Mouse (Mus musculus): ENCODE results near the gene Ensa. TPM values are rescaled to one million over a fixed set of nuclear protein-coding genes. Genes with fewer than 3 reads are reported as not detected.
"Not testable (repeated sequence)": the region's sequence is repeated elsewhere in the genome, so short reads cannot be mapped to it uniquely, and the experiment has no call there.

Ensa gene
- polyA plus RNA-seq, 1 experiment from 2014 or later = 85.4 TPM

DNA sequence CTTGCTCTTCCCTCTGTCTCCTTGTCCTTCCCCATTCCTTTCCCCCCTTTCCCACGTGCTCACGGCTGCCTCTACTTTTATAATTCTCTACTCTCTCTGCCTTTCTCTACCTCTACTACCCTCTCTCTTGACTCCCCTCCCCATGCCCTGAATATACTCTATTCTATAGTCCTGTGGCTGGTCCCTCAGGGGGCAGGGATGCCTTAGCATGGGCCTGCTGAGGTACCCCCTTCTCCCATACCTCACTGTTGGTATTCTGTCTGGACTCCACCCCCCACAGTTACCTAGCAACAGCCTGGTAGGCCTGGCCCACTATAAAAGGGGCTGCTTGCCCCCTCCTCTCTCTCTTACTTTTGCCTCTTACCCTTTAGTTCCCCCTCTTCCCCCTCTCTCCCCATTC is 1.2 kb upstream of the Ensa start:
- H3K4me3 ChIP-seq = no peak overlapping the region
- 65% methylated on average over 2 of the region's 2 CpGs for WGBS
- ATAC-seq (ENCODE audit: insufficient number of reproducible peaks, insufficient read depth, low FRiP score, low TSS enrichment) = no peak
- no peak overlapping the region for H3K27ac ChIP-seq
- no peak overlapping the region for H3K4me2 ChIP-seq (replicated peaks)
- no peaks in the 10 kb centered on the region for H3K27me3 ChIP-seq
- peaks cover 8% of the 10 kb centered on the region; the same call in 1 of the 2 replicates for H3K4me1 ChIP-seq
- H3K9me3 ChIP-seq = no peaks in the 10 kb centered on the region
- H3K9ac ChIP-seq = no peak overlapping the region
- H3K36me3 ChIP-seq = peaks cover 21% of the 10 kb centered on the region

DNA sequence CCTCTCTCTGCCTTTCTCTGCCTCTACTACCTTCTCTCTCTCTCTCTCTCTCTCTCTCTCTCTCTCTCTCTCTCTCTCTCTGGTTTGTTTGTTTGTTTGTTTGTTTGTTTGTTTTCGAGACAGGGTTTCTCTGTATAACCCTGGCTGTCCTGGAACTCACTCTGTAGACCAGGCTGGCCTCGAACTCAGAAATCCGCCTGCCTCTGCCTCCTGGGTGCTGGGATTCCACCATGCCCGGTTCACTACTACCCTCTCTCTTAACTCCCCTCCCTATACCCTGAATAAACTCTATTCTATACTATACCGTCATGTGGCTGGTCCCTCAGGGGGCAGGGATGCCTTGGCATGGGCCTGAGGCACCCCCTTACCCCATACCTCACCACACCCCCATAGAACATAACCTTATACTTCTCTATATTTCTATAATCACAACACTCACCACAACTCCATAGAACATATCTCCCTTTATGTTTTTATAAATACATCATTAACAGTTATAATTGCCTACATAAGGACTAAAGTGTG is 740 bp upstream of the Ensa start:
- Histone ChIP-seq H3K36me3 (peaks cover 26% of the 10 kb centered on the region), H3K27ac (peak overlapping the region; percentile 80; the same call in 1 of the 2 replicates), H3K4me2 (replicated peaks) (peak overlapping the region; percentile 47), H3K9ac (0 out of 2 replicates have a peak overlapping the region, but pooled peaks have one; percentile 33), H3K4me3 (peak overlapping the region; percentile 63; the same call in 1 of the 2 replicates)
- not testable (repeated sequence) for H3K27me3 ChIP-seq; H3K4me1 ChIP-seq; H3K9me3 ChIP-seq; ATAC-seq (ENCODE audit: insufficient number of reproducible peaks, insufficient read depth, low FRiP score, low TSS enrichment)
- WGBS = 69% methylated on average over 5 of the region's 5 CpGs

DNA sequence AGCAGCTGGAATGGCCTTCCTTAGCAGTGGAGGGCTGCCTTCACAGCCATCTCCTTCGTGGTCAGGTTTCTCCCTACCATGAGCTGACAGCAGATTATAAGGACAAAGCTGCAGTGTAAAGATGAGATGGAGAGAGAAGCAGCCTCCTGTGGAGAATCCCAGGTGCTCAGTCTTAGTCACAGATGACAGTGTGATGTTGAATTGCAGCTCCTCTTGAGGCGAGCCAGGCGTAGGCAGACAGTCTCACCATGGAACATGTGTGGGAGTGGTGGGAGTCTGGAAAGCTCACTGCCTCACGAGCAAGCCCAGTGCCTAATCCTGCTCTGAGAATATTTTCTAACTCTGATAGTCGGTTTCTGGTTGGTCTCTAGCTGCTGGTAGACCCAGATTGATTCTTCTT is 3.0 kb downstream of the Ensa start:
- Histone ChIP-seq H3K9ac (no peak overlapping the region), H3K4me3 (no peak overlapping the region), H3K4me2 (replicated peaks) (no peak overlapping the region), H3K4me1 (peaks cover 8% of the 10 kb centered on the region; the same call in 1 of the 2 replicates), H3K36me3 (peaks cover 57% of the 10 kb centered on the region), H3K27me3 (no peaks in the 10 kb centered on the region), H3K9me3 (no peaks in the 10 kb centered on the region), H3K27ac (no peak overlapping the region)
- 85% methylated on average over 5 of the region's 5 CpGs for WGBS
- no peak for ATAC-seq (ENCODE audit: insufficient number of reproducible peaks, insufficient read depth, low FRiP score, low TSS enrichment)

DNA sequence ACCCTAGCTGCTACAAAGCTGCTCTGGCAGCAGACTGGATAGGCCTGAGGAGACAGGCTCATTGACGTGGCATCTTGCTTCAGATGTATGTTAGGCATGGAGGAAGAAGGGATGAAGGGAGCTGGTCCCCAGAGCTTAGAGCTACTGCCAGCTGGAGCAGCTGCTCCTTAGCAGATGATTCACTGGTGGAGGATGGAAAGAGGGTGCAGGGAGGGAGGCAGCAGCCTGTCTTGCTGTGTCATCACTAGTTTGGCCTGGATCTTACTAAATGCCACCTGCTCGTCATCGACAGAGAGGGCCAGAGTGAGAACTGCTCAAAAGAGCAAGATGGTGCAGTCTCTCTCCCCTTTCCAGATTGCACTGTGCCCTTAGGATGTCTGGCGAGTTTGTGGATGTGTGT is 5.0 kb downstream of the Ensa start:
- Histone ChIP-seq H3K9ac (no peak overlapping the region), H3K4me1 (peaks cover 8% of the 10 kb centered on the region; the same call in 1 of the 2 replicates), H3K4me2 (replicated peaks) (no peak overlapping the region), H3K27me3 (no peaks in the 10 kb centered on the region), H3K9me3 (no peaks in the 10 kb centered on the region), H3K4me3 (no peak overlapping the region), H3K36me3 (peaks cover 75% of the 10 kb centered on the region), H3K27ac (no peak overlapping the region)
- ATAC-seq (ENCODE audit: insufficient number of reproducible peaks, insufficient read depth, low FRiP score, low TSS enrichment) = no peak
- 81% methylated on average over 4 of the region's 4 CpGs for WGBS

DNA sequence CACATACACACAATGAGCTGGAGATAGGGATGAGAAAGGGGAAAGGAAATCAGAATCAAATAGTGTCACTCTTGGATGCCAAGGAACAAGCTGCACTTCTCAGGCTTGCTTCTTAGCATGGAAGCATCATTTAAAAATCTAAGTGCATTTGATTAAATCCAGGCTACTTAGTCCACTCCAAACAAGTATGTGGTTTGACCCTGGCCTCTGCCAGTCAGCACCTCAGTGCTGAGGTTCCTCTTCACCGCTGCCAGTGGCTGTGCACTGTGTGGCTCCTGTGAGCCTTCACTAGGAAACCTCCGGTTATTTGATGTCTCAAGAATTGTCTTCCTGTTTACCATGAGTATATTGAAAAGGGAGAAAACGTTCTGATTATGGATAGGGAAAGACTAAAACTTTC is 6.1 kb downstream of the Ensa start:
- Histone ChIP-seq H3K36me3 (peaks cover 86% of the 10 kb centered on the region), H3K4me2 (replicated peaks) (no peak overlapping the region), H3K4me3 (no peak overlapping the region), H3K27ac (no peak overlapping the region), H3K9ac (no peak overlapping the region), H3K9me3 (no peaks in the 10 kb centered on the region), H3K27me3 (no peaks in the 10 kb centered on the region), H3K4me1 (peaks cover 6% of the 10 kb centered on the region; the same call in 1 of the 2 replicates)
- 78% methylated on average over 3 of the region's 3 CpGs for WGBS
- ATAC-seq (ENCODE audit: insufficient number of reproducible peaks, insufficient read depth, low FRiP score, low TSS enrichment) = no peak

DNA sequence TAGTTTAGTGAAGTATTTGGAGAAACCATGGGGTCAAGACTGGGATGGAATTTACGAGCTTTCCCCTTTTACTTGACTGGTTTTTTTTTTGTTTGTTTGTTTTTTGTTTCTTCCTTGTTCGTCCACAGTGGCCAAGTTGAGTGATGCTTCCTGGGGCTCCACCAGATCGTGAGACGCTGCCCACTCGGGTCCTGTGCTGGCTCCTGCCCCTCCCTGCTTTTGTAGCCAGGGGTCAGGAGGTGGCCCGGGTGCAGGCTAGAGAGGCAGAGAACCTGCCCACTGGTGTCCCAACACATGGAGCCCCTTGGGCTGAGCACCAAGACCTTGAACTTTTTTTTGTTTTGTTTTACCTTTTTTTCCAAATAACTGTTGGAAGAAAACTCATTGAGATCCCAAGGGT is 6.5 kb downstream of the Ensa start:
- H3K27me3 ChIP-seq = no peaks in the 10 kb centered on the region
- H3K27ac ChIP-seq = no peak overlapping the region
- peaks cover 1% of the 10 kb centered on the region; the same call in 1 of the 2 replicates for H3K4me1 ChIP-seq
- H3K36me3 ChIP-seq = peaks cover 90% of the 10 kb centered on the region
- H3K4me3 ChIP-seq = no peak overlapping the region
- H3K9ac ChIP-seq = no peak overlapping the region
- no peak for ATAC-seq (ENCODE audit: insufficient number of reproducible peaks, insufficient read depth, low FRiP score, low TSS enrichment)
- no peak overlapping the region for H3K4me2 ChIP-seq (replicated peaks)
- 83% methylated on average over 6 of the region's 6 CpGs for whole genome bisulfite sequencing
- no peaks in the 10 kb centered on the region for H3K9me3 ChIP-seq

DNA sequence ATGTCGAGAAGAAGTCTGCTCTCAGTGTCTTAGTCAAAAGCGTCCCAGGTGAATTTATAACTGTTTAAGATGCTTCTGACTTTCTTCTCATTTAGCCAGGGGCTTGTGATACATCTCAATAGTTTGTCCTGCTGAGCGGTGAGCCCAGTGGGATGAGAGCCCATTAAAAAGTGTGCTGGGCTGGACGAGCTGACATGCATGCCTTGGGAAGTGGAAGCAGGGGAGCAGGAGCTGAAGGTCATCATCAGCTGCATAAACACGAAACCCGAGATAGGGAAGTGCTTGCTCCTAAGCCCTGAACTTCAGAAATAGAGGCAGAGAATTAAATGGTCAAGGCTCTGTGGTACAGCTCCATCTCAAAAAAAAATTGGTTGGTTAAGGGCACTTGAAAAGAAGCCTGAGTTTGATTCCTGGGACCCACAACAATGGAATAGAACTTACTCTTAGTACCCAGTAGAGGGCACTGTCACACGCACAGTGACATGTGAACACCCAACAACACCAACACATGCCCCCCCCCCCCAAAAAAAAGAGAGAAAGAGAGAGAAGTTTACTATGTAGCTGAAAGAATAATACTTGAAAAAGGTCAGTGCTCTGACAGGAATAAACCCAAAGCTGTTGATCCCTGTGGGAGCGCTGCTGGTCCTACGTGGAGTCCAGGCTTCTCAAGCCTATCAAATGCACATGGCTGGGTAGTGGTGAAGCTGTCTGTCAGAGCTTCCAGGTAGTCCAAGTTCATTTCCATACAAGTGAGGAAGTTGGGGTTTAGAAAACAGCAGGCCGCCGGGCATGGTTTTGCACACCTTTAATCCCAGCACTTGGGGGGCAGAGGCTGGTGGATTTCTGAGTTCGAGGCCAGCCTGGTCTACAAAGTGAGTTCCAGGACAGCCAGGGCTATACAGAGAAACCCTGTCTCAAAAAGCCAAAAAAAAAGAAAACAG is 8.1 kb downstream of the Ensa start:
- 73% methylated on average over 12 of the region's 12 CpGs for WGBS
- ATAC-seq (ENCODE audit: insufficient number of reproducible peaks, insufficient read depth, low FRiP score, low TSS enrichment) = no peak
- no peak overlapping the region for H3K9ac ChIP-seq

DNA sequence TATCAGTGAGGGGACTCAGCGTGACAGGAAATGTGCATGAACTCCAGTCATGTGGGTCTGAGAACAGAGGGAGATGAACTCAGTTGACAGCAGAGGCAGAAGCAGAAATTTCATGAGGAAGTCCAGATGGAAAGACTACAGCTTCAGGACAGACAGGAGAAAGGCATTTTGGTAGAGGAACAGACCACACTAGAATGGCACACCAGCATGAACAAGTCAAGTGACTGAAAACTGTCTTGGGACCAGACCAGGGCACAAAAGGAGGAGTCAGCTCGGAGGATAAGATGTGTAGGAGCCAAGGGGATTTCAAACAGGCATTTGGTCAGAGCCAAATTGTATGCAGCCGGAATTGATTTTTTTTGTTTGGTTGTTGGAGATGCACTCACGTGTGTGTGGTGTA is 10.8 kb downstream of the Ensa start:
- H3K4me3 ChIP-seq = no peak overlapping the region
- no peaks in the 10 kb centered on the region for H3K9me3 ChIP-seq
- H3K36me3 ChIP-seq = peaks cover 90% of the 10 kb centered on the region
- 74% methylated on average over 4 of the region's 4 CpGs for WGBS
- no peak overlapping the region for H3K27ac ChIP-seq
- H3K4me2 ChIP-seq (replicated peaks) = no peak overlapping the region
- ATAC-seq (ENCODE audit: insufficient number of reproducible peaks, insufficient read depth, low FRiP score, low TSS enrichment) = no peak
- no peak overlapping the region for H3K9ac ChIP-seq
- H3K4me1 ChIP-seq = no peaks in the 10 kb centered on the region
- H3K27me3 ChIP-seq = no peaks in the 10 kb centered on the region

More for the DNA sequence above, 8.1 kb downstream of the Ensa start:
- Histone ChIP-seq H3K27me3 (no peaks in the 10 kb centered on the region), H3K36me3 (peaks cover 96% of the 10 kb centered on the region), H3K4me2 (replicated peaks) (no peak overlapping the region), H3K4me3 (no peak overlapping the region), H3K27ac (no peak overlapping the region), H3K4me1 (no peaks in the 10 kb centered on the region), H3K9me3 (no peaks in the 10 kb centered on the region)

DNA sequence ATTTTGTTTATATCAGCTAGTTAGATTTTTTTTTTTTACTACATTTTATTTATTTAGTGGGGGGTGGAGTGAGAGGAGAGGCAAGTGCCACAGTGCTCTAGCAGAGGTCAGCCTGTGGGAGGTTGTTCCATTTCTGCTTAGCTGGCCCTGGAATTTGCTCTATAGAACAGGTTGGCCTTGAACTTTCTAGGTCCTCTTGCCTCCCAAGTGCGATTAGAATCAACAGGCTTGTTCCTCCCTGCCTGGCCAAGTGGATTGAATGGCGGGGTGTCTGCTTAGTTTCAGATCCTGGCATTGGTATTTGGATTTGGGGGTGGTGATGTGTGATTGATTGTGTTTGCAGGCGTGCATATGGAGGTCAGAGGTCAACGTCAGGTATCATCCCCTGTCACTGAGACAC is 11.3 kb downstream of the Ensa start:
- 86% methylated on average over 4 of the region's 4 CpGs for WGBS
- no peak overlapping the region for H3K9ac ChIP-seq
- no peaks in the 10 kb centered on the region for H3K4me1 ChIP-seq
- ATAC-seq (ENCODE audit: insufficient number of reproducible peaks, insufficient read depth, low FRiP score, low TSS enrichment) = no peak
- no peak overlapping the region for H3K4me3 ChIP-seq
- H3K4me2 ChIP-seq (replicated peaks) = no peak overlapping the region
- no peaks in the 10 kb centered on the region for H3K9me3 ChIP-seq
- no peaks in the 10 kb centered on the region for H3K27me3 ChIP-seq
- peaks cover 85% of the 10 kb centered on the region for H3K36me3 ChIP-seq
- no peak overlapping the region for H3K27ac ChIP-seq

DNA sequence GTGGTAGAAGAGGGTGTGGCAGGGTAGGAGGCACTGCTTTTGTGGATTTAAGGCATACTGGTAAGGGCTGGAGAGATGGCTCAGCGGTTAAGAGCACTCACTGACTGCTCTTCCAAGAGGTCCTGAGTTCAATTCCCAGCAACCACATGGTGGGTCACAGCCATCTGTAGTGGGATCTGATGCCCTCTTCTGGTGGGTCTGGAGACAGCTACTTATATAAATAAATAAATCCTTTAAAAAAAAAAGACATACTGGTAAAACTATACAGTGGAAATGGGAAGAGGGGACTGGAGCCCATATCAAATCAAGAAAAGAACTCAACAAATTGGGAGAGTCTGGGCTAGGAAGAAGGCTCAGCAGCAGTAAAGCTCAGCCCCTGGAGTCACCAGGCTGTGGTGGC is 14.9 kb downstream of the Ensa start:
- ATAC-seq (ENCODE audit: insufficient number of reproducible peaks, insufficient read depth, low FRiP score, low TSS enrichment) = no peak
- 78% methylated on average over 1 of the region's 1 CpGs for WGBS
- H3K9me3 ChIP-seq = no peaks in the 10 kb centered on the region
- H3K4me2 ChIP-seq (replicated peaks) = no peak overlapping the region
- H3K4me3 ChIP-seq = no peak overlapping the region
- H3K27me3 ChIP-seq = no peaks in the 10 kb centered on the region
- H3K4me1 ChIP-seq = no peaks in the 10 kb centered on the region
- H3K36me3 ChIP-seq = peaks cover 51% of the 10 kb centered on the region
- no peak overlapping the region for H3K27ac ChIP-seq
- H3K9ac ChIP-seq = no peak overlapping the region

DNA sequence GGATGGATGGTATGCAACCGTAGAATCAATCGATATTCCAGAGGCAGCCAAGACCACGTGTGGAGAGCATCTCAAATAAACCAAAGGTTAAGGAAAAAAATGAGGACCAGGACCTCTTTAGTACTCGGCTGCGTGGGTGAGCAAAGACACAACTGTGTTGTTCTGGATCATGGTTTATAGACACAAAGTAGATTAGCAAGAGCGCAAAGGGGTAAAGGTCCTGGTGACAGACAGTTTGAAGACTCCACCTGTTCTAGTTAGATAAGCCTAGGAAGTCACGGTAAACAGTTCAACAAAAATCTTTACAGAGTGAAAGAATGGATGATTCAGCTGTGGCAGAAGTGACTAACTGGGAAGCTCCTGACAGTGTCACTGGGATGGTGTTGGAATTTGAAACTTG is 18.3 kb downstream of the Ensa start:
- 84% methylated on average over 7 of the region's 7 CpGs for WGBS
- Histone ChIP-seq H3K9me3 (no peaks in the 10 kb centered on the region), H3K27me3 (no peaks in the 10 kb centered on the region), H3K4me1 (no peaks in the 10 kb centered on the region), H3K27ac (no peak overlapping the region), H3K4me2 (replicated peaks) (no peak overlapping the region), H3K36me3 (peaks cover 19% of the 10 kb centered on the region; the same call in 1 of the 2 replicates), H3K9ac (no peak overlapping the region), H3K4me3 (no peak overlapping the region)
- ATAC-seq (ENCODE audit: insufficient number of reproducible peaks, insufficient read depth, low FRiP score, low TSS enrichment) = no peak
